Mouse (Mus musculus): ENCODE data around the gene Scn7a. TPM values are rescaled to one million over a fixed set of nuclear protein-coding genes. Genes with fewer than 3 reads are reported as not detected.

Gene Scn7a
- not detected in 2 replicates for polyA plus RNA-seq (2012; ENCODE audit: low replicate concordance)

GRCm38 (mm10) chr2:66784765-66785164 lies at the start of gene Scn7a:
Scn7a (minus strand) TSS chr2:66784914.

GRCm38 (mm10) chr2:66634580-66635359 lies 149.9 kb downstream of the Scn7a start, which contains the start of gene Scn9a:
Scn9a (minus strand) TSS chr2:66634962.

Other genes starting within 250 kb of the Scn7a start
- not detected in 2 replicates for gene Scn9a, start 150.0 kb downstream of the Scn7a start, polyA plus RNA-seq (2012; ENCODE audit: low replicate concordance)

All from hematopoietic multipotent progenitor cell, adult 10-12 weeks (in vitro differentiated cells).